Mouse (Mus musculus) left cerebral cortex, adult 9 months (tissue): ENCODE measurements around the gene Rem2.

ENCODE experiments used
- DNase-seq, 2 experiments: peaks; one replicate each; pipeline ENCODE4 v3.0.0; 2022; ENCODE audit warnings: low spot score in 2 of 2

Rem2 gene

GRCm38 (mm10) chr14:54475941-54476844 is at the start of gene Rem2:
TSS of gene Rem2 (plus strand) at chr14:54476100.
- DNase-seq = peak; percentile 64 to 69

- peak; percentile 84 to 93 for DNase-seq
Measured at GRCm38 (mm10) chr14:54426689-54427398, 49.1 kb upstream of the Rem2 start, which contains the start of gene Mrpl52. TSS of gene Mrpl52 (plus strand) at chr14:54426909.

- no peak for DNase-seq
Measured at GRCm38 (mm10) chr14:54427696-54428095, 48.2 kb upstream of the Rem2 start.

- DNase-seq = no peak
Measured at GRCm38 (mm10) chr14:54428421-54428820, 47.5 kb upstream of the Rem2 start.

- no peak for DNase-seq
Measured at GRCm38 (mm10) chr14:54429332-54430093, 46.4 kb upstream of the Rem2 start.

GRCm38 (mm10) chr14:54430406-54431145 is 45.3 kb upstream of the Rem2 start:
- DNase-seq = no peak

GRCm38 (mm10) chr14:54431334-54432077 is 44.4 kb upstream of the Rem2 start, which contains the start of gene Mmp14:
TSS of gene Mmp14 (plus strand) at chr14:54431612.
- DNase-seq = peak in 1 of 2 experiments; percentile 38

GRCm38 (mm10) chr14:54432078-54432836 is 43.6 kb upstream of the Rem2 start:
- DNase-seq = no peak

GRCm38 (mm10) chr14:54432837-54433830 is 42.8 kb upstream of the Rem2 start:
- no peak for DNase-seq

- no peak for DNase-seq
Measured at GRCm38 (mm10) chr14:54433941-54434531, 41.9 kb upstream of the Rem2 start.

GRCm38 (mm10) chr14:54435194-54435918 is 40.5 kb upstream of the Rem2 start:
- DNase-seq = no peak

GRCm38 (mm10) chr14:54439155-54439554 is 36.7 kb upstream of the Rem2 start:
- no peak for DNase-seq

- no peak for DNase-seq
Measured at GRCm38 (mm10) chr14:54439610-54440009, 36.3 kb upstream of the Rem2 start.

- no peak for DNase-seq
Measured at GRCm38 (mm10) chr14:54440538-54440937, 35.4 kb upstream of the Rem2 start.

- DNase-seq = no peak
Measured at GRCm38 (mm10) chr14:54441365-54441764, 34.5 kb upstream of the Rem2 start.

GRCm38 (mm10) chr14:54442548-54442947 is 33.4 kb upstream of the Rem2 start:
- DNase-seq = no peak

GRCm38 (mm10) chr14:54443196-54443595 is 32.7 kb upstream of the Rem2 start:
- DNase-seq = no peak
